Mouse (Mus musculus): ENCODE data around the gene Gm7075. TPM values are rescaled to one million over a fixed set of nuclear protein-coding genes. Genes with fewer than 3 reads are reported as not detected.
"Not testable (repeated sequence)": the region's sequence is repeated elsewhere in the genome, so short reads cannot be mapped to it uniquely, and the experiment has no call there.

Gene Gm7075
- not detected for total RNA-seq (2021)
- long read RNA-seq, experiment 1, transcript Gm7075-201 (1 exons, 425 nt) = major isoform, 6 of 6 reads
- long read RNA-seq, experiment 1, partial matches to known transcripts = 0 of 6 reads
- long read RNA-seq, experiment 1, other reads (novel, unspliced or antisense) = 0 of 6 reads
- long read RNA-seq, experiment 2, transcript Gm7075-201 (1 exons, 425 nt) = major isoform, 8 of 8 reads
- long read RNA-seq, experiment 2, partial matches to known transcripts = 0 of 8 reads
- long read RNA-seq, experiment 2, other reads (novel, unspliced or antisense) = 0 of 8 reads

DNA sequence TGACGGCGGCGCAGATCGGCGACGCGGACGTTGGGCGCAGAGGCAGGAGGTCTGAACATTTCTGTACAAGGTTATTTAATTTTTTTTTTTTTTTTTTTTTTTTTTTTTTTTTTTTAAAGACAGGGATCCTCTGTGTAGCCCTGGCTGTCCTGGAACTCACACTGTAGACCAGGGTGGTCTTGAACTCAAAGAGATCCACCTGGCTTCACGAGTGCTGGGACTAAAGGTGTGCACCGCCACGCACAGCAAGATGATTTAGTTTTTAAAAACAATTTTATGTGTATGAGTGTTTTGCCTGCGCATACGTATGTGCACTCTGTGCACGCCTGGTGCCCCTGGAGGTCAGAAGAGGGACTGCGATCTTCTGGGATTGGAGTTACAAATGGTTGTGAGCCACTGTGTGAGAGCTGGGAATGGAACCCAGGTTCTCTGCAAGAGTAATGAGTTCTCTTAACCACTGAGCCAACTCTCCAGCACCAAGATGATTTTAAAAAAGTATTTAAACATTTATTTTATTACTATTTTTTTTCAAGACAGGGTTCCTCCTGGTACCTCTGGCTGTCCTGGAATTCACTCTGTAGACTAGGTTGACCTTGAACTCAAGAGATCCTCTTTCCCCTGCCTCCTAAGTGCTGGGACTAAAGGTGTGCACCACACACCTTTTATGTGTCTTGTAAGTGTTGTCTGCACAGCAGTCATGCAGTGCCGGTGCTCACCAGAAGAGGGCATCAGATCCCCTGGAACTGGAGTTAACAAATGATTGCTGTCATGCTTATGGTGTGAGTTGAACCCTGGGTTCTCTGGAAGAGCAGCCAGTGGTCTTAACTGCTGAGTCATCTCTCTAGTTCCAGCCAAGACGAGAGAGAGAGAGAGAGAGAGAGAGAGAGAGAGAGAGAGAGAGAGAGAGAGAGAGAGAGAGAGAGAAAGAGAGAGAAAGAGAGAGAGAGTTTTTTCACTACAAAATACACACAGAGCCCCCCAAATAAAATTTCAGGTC lies at the start of gene Gm7075:
TSS of gene Gm7075 (minus strand) at position 51 of the 997 bp plus-strand sequence.
- TF ChIP-seq CTCF (IDR thresholded peaks at IDR 0.05) = peak; percentile 48
- intact Hi-C loops (cut with DNase I) = loop anchor here (10.0 kb wide), 1 partner anchor 663 kb away; no protein-coding TSS in a partner anchor
- Histone ChIP-seq H3K4me3 (no peak within 1 kb of the TSS), H3K27ac (no peak within 1 kb of the TSS)
- peak in 1 of 2 experiments; percentile 31 for DNase-seq (ENCODE audit: extremely low spot score in 1 of 2, low spot score in 2 of 2)

DNA sequence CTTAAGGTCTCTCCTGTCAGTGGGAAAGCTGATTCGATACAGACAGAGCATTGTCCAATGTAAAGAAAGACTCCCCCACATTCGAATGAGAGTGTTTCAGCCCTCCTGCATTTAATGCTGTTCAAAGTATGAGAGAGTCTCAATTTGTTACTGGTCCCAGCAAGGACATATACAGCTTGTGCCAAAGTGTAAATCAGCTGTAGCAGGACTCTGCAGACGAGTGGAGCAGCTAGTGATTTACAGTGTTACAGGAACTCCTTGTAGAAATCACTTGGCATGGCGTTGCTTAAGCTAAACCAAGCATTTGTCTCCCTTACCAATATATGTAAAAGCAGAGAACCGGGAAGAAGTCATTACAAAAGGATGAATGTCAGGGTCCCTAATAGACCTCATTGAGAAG lies 39.3 kb upstream of the Gm7075 start:
- DNase-seq (ENCODE audit: extremely low spot score in 1 of 2, low spot score in 2 of 2) = no peak
- no peak overlapping the region for H3K4me3 ChIP-seq
- no peak for TF ChIP-seq CTCF (IDR thresholded peaks at IDR 0.05)
- intact Hi-C loops (cut with DNase I) = no loop called here
- no peak overlapping the region for H3K27ac ChIP-seq

DNA sequence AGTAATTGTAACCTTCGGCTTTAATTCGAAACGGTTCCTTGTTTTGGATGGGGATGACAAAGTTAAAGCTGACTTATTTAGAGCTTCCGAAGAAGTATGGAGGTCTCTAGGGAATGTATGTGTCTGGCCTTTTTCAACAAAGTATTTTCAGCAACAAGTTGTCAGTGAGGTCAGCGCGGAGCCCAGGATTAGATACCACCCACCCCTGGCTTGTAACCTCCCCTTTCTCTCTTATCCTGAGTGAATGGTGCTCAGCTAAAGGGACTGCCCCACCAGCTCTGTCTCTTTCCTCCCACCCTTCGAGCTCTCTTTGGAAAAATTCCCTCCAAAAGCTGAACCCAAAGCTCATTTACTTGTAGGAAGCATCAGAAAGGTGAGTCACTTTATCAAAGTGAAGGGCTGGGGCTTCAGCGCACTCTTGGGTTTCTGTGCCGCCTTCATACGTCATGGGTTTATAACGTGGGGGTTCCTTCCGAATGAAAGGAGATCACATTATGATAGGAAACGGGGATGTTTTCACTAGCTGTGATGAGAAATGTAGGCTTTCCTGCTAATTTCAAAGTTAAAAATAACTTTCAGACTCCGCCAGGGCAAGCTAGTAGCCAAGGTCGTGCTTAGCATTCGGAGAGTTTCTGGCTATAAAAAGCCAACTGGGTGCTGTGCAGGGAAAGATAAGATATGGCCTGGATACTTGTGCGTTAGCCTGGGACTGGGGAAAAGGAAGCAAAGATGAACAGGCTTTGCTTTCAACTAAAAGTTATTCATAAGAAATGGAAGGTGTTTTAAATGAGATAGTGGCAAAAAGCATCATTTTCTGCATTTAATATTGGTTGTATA lies 35.9 kb upstream of the Gm7075 start:
- DNase-seq (ENCODE audit: extremely low spot score in 1 of 2, low spot score in 2 of 2) = no peak
- intact Hi-C loops (cut with DNase I) = no loop called here
- TF ChIP-seq CTCF (IDR thresholded peaks at IDR 0.05) = no peak

DNA sequence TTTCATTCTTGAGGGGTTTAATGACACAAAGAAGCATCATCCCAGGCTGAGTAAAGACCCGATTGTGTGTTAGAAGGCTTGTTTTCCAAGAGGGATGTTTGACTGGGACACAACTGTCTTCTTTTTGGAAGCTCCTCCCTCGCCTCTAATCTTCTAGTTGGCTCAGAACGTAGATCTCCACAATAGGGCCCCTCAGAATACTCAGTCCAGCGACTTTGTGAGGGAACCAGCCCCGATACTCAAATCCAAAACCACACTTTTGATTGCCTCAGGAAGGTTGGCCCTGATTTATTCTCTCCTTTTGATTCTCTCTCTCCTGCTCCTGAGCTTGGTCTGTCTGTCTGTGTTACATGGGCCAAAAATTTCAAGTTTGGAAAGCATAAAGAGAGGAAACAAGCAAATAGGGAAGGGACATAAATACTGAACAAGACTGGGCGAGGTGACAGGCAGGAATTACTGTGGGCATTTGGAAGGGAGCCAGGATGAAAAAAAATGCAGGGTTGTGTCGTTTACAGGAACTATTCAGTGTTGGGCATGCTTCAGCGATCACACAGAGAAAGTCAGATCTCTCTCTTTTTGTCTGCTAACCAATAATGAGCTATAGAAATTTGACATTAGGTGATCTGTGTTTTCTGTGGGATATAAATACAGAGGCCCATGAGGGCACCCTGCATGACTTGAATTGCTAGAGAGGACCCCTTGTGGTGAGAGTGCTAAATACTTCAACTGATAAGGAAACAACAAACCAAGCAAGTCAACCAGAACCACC lies 33.7 kb upstream of the Gm7075 start:
- intact Hi-C loops (cut with DNase I) = no loop called here
- Histone ChIP-seq H3K4me3 (no peak overlapping the region), H3K27ac (no peak overlapping the region)
- no peak for DNase-seq (ENCODE audit: extremely low spot score in 1 of 2, low spot score in 2 of 2)
- no peak; the same call in 1 of the 2 replicates for TF ChIP-seq CTCF (IDR thresholded peaks at IDR 0.05)

More for the DNA sequence above, 35.9 kb upstream of the Gm7075 start:
- Histone ChIP-seq H3K27ac (no peak overlapping the region), H3K4me3 (no peak overlapping the region)

DNA sequence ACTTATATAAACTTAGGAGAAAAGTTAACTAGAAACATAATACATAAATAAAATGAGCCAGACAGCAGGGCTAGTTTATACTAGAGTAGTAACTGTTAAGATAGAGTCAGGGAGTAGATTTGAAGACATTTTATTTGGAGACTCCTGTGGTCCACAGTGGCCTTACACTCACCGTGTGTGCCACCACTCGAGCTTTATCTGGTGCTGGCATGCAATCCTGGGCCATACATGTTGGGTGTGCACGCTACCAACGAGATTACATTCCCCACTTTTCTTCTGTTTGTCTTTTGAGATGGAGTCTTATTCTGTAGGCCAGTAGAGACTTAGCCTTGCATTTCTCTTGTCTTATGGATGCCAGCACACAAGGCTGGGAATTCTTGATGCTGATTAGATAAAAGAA lies 32.3 kb upstream of the Gm7075 start:
- TF ChIP-seq CTCF (IDR thresholded peaks at IDR 0.05) = no peak
- Histone ChIP-seq H3K27ac (no peak overlapping the region), H3K4me3 (no peak overlapping the region)
- intact Hi-C loops (cut with DNase I) = no loop called here
- DNase-seq (ENCODE audit: extremely low spot score in 1 of 2, low spot score in 2 of 2) = no peak

DNA sequence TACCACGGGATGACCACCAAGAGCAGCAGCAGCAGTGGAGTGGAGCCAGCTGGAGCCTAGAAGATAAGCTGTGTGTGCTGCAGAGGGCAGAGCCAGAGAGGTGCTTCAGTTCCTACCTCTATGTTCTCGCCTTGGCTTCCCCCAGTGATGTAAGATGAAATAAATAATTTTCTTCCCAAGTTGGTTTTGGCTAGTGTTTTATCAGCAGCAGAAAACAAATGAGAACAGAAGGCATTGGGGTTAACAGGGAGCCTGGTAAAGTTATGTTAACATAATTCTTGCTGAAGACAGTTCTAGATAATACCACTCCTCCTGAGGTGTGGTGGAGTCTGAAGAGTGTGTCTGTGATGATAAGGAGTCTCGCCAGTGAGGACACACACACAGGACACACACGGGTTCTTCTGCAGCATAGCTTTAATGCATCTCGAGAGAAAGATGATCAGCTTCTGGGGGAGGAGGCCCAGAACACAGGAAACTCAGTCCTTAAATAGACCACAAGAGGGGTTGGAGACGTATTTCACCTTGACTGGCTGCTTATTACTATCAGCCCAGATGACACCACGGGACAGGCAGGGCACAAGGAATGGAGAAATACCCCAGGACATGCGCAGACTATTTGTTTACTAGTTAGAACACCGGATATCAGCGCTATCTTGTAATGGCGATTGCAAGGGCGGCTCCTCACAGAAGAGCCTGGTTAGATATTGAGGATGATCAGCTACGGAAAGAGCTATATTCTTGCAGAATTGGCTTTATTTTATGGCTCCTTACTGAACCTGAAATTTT lies 23.2 kb upstream of the Gm7075 start:
- DNase-seq (ENCODE audit: extremely low spot score in 1 of 2, low spot score in 2 of 2); H3K27ac ChIP-seq; H3K4me3 ChIP-seq; intact Hi-C loops (cut with DNase I): not testable (repeated sequence)

DNA sequence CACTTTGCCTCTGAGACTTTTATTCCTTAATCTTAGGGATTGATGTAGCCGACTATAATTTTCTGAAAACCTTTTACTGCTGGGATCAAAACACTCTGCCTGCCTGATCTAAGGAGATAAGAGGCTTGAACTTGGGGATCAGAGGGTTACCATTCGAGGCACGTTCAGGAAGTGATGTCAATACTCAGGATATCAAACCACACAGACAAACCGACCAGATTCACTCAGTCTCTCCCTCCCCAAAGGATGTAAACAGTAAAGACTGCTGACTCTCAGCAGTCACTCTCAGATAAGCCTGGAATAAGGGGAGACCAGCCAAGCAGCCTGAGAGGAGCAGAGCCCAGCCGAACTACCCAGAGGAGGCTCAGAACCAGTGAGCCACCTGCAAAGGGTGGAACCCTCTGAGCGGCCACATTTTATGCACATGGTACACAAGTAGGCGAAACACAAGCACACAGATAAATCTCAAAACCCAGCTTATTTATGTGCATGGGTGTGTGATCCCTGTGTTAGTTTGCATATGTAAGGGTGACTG lies 18.2 kb upstream of the Gm7075 start:
- DNase-seq (ENCODE audit: extremely low spot score in 1 of 2, low spot score in 2 of 2) = no peak
- no peak overlapping the region for H3K4me3 ChIP-seq
- no peak for TF ChIP-seq CTCF (IDR thresholded peaks at IDR 0.05)
- intact Hi-C loops (cut with DNase I) = no loop called here
- no peak overlapping the region for H3K27ac ChIP-seq

DNA sequence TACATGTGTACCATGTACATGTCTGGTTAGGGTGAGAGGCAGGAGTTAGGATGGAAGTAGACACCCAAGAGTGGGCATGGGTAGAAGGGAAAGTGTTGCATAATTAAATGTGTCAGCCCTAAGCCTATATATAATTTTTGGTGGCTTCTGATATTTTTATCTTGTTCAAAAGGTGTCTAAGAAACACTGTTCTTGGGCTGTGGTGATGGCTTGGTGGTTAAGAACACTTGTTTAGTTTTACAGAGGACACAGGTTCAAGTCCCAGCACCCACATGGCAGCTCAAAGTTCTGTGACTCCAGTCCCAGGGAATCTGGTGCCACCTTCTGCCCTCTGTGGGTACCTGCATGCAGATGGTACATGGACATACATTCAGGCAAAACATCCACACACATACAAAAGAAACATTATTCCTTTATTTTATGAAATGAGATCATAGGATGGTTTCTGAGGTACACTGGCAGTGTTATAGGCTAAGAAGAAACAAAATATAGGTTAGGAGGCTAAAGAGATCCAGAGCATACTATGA lies 17.2 kb upstream of the Gm7075 start:
- Histone ChIP-seq H3K27ac (no peak overlapping the region), H3K4me3 (no peak overlapping the region)
- TF ChIP-seq CTCF (IDR thresholded peaks at IDR 0.05) = no peak
- intact Hi-C loops (cut with DNase I) = no loop called here
- no peak for DNase-seq (ENCODE audit: extremely low spot score in 1 of 2, low spot score in 2 of 2)

DNA sequence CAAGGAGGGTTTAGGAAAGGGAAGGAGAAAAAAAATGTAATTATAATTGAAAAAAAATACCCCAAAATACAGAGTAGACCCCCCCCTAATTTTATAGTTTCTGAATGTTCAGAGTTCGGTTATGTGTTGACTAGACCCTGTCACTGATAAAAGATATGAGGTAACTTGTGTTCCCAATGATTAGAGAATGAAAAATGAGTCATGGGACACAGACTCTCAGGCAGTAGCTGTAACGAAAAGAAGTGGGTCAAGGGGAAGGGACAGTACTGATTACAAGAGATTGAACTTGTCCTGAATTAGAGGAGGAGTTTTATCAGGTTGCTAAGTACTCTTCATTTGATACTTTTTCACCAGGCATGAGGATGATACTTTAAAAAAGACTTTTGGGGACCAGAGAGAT lies 11.3 kb upstream of the Gm7075 start:
- DNase-seq (ENCODE audit: extremely low spot score in 1 of 2, low spot score in 2 of 2) = no peak
- no peak for TF ChIP-seq CTCF (IDR thresholded peaks at IDR 0.05)
- intact Hi-C loops (cut with DNase I) = no loop called here
- H3K4me3 ChIP-seq = no peak overlapping the region
- H3K27ac ChIP-seq = no peak overlapping the region

DNA sequence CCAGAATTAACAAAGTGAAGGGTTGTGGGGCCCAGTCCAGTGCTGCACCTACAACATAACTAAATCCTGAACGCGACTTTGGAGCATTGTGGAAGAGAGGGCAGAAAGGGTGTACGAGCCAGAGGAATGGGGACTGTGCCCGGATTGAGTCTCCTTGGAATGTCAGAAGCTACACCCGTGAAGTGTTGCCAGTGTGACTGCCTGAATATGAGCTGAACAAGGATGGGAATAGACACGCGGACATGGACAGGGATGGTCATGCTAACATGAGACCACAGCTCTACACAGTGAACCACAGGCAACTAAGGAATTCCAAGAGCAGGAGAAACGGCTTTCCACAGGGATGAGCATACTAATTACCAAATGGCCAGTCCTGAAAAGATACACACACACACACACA lies 10.5 kb upstream of the Gm7075 start:
- no peak for DNase-seq (ENCODE audit: extremely low spot score in 1 of 2, low spot score in 2 of 2)
- intact Hi-C loops (cut with DNase I) = no loop called here
- Histone ChIP-seq H3K27ac (no peak overlapping the region), H3K4me3 (no peak overlapping the region)
- TF ChIP-seq CTCF (IDR thresholded peaks at IDR 0.05) = no peak
